Mouse (Mus musculus): ENCODE measurements around the gene Tmem14c.

- no peak for TF ChIP-seq POLR2A (IDR thresholded peaks at IDR 0.05; ENCODE audit: low read depth, low read length)
- no peak for TF ChIP-seq CTCF (IDR thresholded peaks at IDR 0.05; ENCODE audit: extremely low read depth, insufficient read length, insufficient replicate concordance, low read depth, low read length)
These were observed 29.8 kb downstream of the Tmem14c start for GRCm38 (mm10) chr13:41045901-41046300.

Data from small intestine, adult 2 months (tissue).